Mouse (Mus musculus): ENCODE measurements at regions not wholly inside any gene's neighbourhood (a gene's known extent, or its start where the extent isn't known, plus 50 kb on each side); places are given as distances from the start of the nearest gene placed in this dataset.

GRCm38 (mm10) chr9:12784241-12785010 is 461.2 kb downstream of the Jrkl start:
- DNase-seq (ENCODE audit: low read depth, low spot score): no peak

GRCm38 (mm10) chr9:12753780-12754179 is 491.8 kb downstream of the Jrkl start:
- peak; percentile 34 for DNase-seq (ENCODE audit: low read depth, low spot score)

Measured in ZHBTc4 (cell line).